Comparison of ENCODE assay signal across 8 mouse cellular contexts in the genomic region with DNA sequence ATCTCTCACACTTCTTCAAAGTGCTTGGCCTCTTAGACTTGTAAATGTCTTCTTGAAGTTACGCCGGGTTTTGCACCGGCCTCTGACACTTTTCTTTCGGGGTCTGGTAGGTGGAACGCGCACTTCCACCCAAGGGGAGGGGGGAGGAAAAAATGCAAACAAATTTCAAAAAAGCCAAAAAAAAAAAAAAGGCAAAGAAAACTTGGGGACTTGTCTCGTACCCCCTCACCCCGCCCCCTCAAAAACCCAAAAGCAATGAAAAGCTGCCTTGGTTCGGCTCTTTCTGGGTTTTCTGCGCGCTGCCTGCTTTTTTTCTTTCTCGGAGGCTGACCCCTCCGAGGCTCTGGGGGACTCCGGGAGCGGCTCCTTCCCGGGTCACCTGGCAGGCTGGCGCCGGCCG. TPM values are rescaled to one million over a fixed set of nuclear protein-coding genes. Genes with fewer than 3 reads are reported as not detected.
DNase-seq lines count a peak whose midpoint lies in the region; ATAC-seq and TF ChIP-seq lines count a peak whose summit lies in the region.

A gene (minus strand): TSS at position 120 of the 400 bp plus-strand sequence.

- TF ChIP-seq CTCF in forebrain, postnatal 0 days (IDR thresholded peaks at IDR 0.05; ENCODE audit: low read depth), result no peak

- in situ Hi-C loops in ES-E14 (cut with MboI; ENCODE audit: low sequenced_read_pairs in 2 of 2, unreplicated experiment in 2 of 2), result no loop called here

- peaks cover 13% of the 10 kb centered on the region for H3K4me1 ChIP-seq in heart, embryonic 16.5 days (ENCODE audit: control insufficient read depth, insufficient read depth, low read length)
- H3K4me1 ChIP-seq in ES-E14 (ENCODE audit: control insufficient read depth in 2 of 2, insufficient read depth in 2 of 2, low read length in 2 of 2, poor library complexity in 1 of 2), result 0 out of 4 replicates have a peak, but pooled peaks cover 0 to 2% of the 10 kb centered on the region in 2 experiments
- H3K4me1 ChIP-seq in forebrain, postnatal 0 days (ENCODE audit: insufficient read depth), result peaks cover 4% of the 10 kb centered on the region; the same call in 1 of the 2 replicates
- peaks cover 20% of the 10 kb centered on the region for H3K4me1 ChIP-seq in limb, embryonic 14.5 days (ENCODE audit: control insufficient read depth, insufficient read depth, low read length)

- H3K9me3 ChIP-seq in heart, embryonic 16.5 days (replicated peaks; ENCODE audit: control insufficient read depth, low read length), result no peaks in the 10 kb centered on the region
- no peaks in the 10 kb centered on the region for H3K9me3 ChIP-seq in ES-E14 (ENCODE audit: control insufficient read depth, insufficient read depth, low read depth, low read length)
- no peaks in the 10 kb centered on the region for H3K9me3 ChIP-seq in forebrain, postnatal 0 days (ENCODE audit: low read length)
- no peaks in the 10 kb centered on the region for H3K9me3 ChIP-seq in limb, embryonic 14.5 days (ENCODE audit: control insufficient read depth, low read length)

- ATAC-seq in heart, embryonic 16.5 days (replicated peaks; ENCODE audit: extremely low read depth, insufficient read depth, low FRiP score), result no peak
- ATAC-seq in forebrain, postnatal 0 days, result no peak
- ATAC-seq in limb, embryonic 14.5 days (ENCODE audit: low FRiP score, low read depth), result no peak; the same call in 1 of the 2 replicates

- no peak for TF ChIP-seq POLR2A in limb, embryonic 14.5 days (IDR thresholded peaks at IDR 0.05; ENCODE audit: borderline replicate concordance, extremely low read depth, insufficient read depth, insufficient read length)

- H3K4me3 ChIP-seq in heart, embryonic 16.5 days (ENCODE audit: low read length), result peak within 1 kb of the TSS; percentile 76
- H3K4me3 ChIP-seq in ES-E14 (ENCODE audit: insufficient read depth in 1 of 2, low read depth in 1 of 2, low read length in 2 of 2, poor library complexity in 1 of 2, severe bottlenecking in 1 of 2), result peak within 1 kb of the TSS; percentile 67 to 78
- peak within 1 kb of the TSS; percentile 75 for H3K4me3 ChIP-seq in forebrain, postnatal 0 days (ENCODE audit: low read depth, low read length)
- H3K4me3 ChIP-seq in limb, embryonic 14.5 days (replicated peaks; ENCODE audit: low read length), result peak within 1 kb of the TSS; percentile 80

- under 1% methylated on average over 19 of the region's 19 CpGs for WGBS in heart, embryonic 16.5 days
- under 1% methylated on average over 19 of the region's 19 CpGs for WGBS in forebrain, postnatal 0 days
- WGBS in limb, embryonic 14.5 days, result 2% methylated on average over 19 of the region's 19 CpGs

- no peaks in the 10 kb centered on the region for H3K36me3 ChIP-seq in heart, embryonic 16.5 days (ENCODE audit: control insufficient read depth, insufficient read depth)
- no peaks in the 10 kb centered on the region for H3K36me3 ChIP-seq in ES-E14 (ENCODE audit: control insufficient read depth, insufficient read depth, low read length, poor library complexity, severe bottlenecking)
- H3K36me3 ChIP-seq in forebrain, postnatal 0 days (ENCODE audit: insufficient read depth), result no peaks in the 10 kb centered on the region
- no peaks in the 10 kb centered on the region for H3K36me3 ChIP-seq in limb, embryonic 14.5 days (ENCODE audit: control insufficient read depth, insufficient read depth, low read length)

- intact Hi-C loops in heart, postnatal 14 days (cut with DNase I), result no loop called here

- no peak for DNase-seq in heart, postnatal 14 days
- DNase-seq in ES-E14 (ENCODE audit: low read depth, low spot score), result no peak
- peak; percentile 30 for DNase-seq in forebrain, postnatal 0 days
- DNase-seq in limb, embryonic 14.5 days (ENCODE audit: low spot score), result no peak
- DNase-seq in adrenal gland, adult 8-10 months, result no peak
- no peak for DNase-seq in c-Kit-positive CD71-positive TER-119-positive erythroid progenitor cells, embryonic 14.5 days (ENCODE audit: low spot score)
- DNase-seq in kidney, postnatal 25 days, result no peak

- H3K4me2 ChIP-seq in heart, embryonic 16.5 days (ENCODE audit: low read depth, low read length), result peak within 1 kb of the TSS; percentile 98
- H3K4me2 ChIP-seq in forebrain, postnatal 0 days (ENCODE audit: low read depth), result peak within 1 kb of the TSS; percentile 88
- peak within 1 kb of the TSS; percentile 95 for H3K4me2 ChIP-seq in limb, embryonic 14.5 days (replicated peaks; ENCODE audit: low read depth, low read length, severe bottlenecking)

- H3K27me3 ChIP-seq in heart, embryonic 16.5 days (ENCODE audit: control insufficient read depth, insufficient read depth, low read length), result peaks cover 47% of the 10 kb centered on the region
- no peaks in the 10 kb centered on the region for H3K27me3 ChIP-seq in forebrain, postnatal 0 days (ENCODE audit: insufficient read depth, low read length)
- H3K27me3 ChIP-seq in limb, embryonic 14.5 days (ENCODE audit: control insufficient read depth, insufficient read depth, low read length), result peaks cover 40% of the 10 kb centered on the region

- H3K9ac ChIP-seq in heart, embryonic 16.5 days (ENCODE audit: low read length), result peak within 1 kb of the TSS; percentile 86
- peak within 1 kb of the TSS; percentile 64 for H3K9ac ChIP-seq in ES-E14 (ENCODE audit: insufficient read depth, low read depth, low read length, poor library complexity, severe bottlenecking)
- H3K9ac ChIP-seq in forebrain, postnatal 0 days, result peak within 1 kb of the TSS; percentile 92
- H3K9ac ChIP-seq in limb, embryonic 14.5 days (ENCODE audit: low read depth, low read length, severe bottlenecking), result peak within 1 kb of the TSS; percentile 79

- H3K27ac ChIP-seq in heart, embryonic 16.5 days (ENCODE audit: low read length), result peak within 1 kb of the TSS; percentile 82
- H3K27ac ChIP-seq in ES-E14 (ENCODE audit: insufficient read depth, low read depth, low read length, poor library complexity, severe bottlenecking), result no peak within 1 kb of the TSS
- H3K27ac ChIP-seq in forebrain, postnatal 0 days (ENCODE audit: low read depth, low read length), result peak within 1 kb of the TSS; percentile 97
- peak within 1 kb of the TSS; percentile 87 for H3K27ac ChIP-seq in limb, embryonic 14.5 days (replicated peaks; ENCODE audit: low read depth, low read length)

TF ChIP-seq in ES-E14, 5 proteins besides CTCF, POLR2A, EP300 and RAD21:
- TF ChIP-seq ZNF384 (IDR thresholded peaks at IDR 0.05; ENCODE audit: low read depth, low read length) (0 out of 2 replicates have a peak, but pooled peaks have one; percentile 44), MAFK (IDR thresholded peaks at IDR 0.05; ENCODE audit: insufficient read depth, low read depth, low read length) (no peak)

RNA-seq across cellular contexts. Expression of the gene that starts here (rescaled TPM):
- polyA plus RNA-seq in heart, embryonic 16.5 days (2015; fragmentation: Nextera tagmentation; extraction: Ambion mirVana), result 6.3 and 9.0 TPM in 2 replicates
- total RNA-seq in heart, postnatal 14 days (2021), result 1 to 10 TPM; 1.2 to 8.6 TPM
- 0.85 and 1.2 TPM in 2 replicates for total RNA-seq in ES-E14 (2012; rRNA removed)
- total RNA-seq in forebrain, postnatal 0 days (2014; rRNA removed), result 103 and 122 TPM in 2 replicates
- 45.4 and 70.1 TPM in 2 replicates for polyA plus RNA-seq in forebrain, postnatal 0 days (2015; fragmentation: Nextera tagmentation; extraction: Ambion mirVana)
- 16.0 and 20.1 TPM in 2 replicates for polyA plus RNA-seq in limb, embryonic 14.5 days (2012; rRNA removed)
- polyA plus RNA-seq in limb, embryonic 14.5 days (2014; fragmentation: Nextera tagmentation; extraction: Ambion mirVana), result 26.4 and 26.7 TPM in 2 replicates
- total RNA-seq in adrenal gland, adult 8-10 months (2022), result under 1 TPM; 0.17 to 0.80 (median 0.55) TPM

Comparison
In these comparisons a context has a peak if more than half of its experiments do, and no peak if none do; other contexts are left out.
1. RNA of the gene that starts here (total RNA-seq): 103 to 122 TPM in forebrain, postnatal 0 days; 1.2 to 8.6 TPM in heart, postnatal 14 days, 0.85 to 1.2 TPM in ES-E14 and 0.17 to 0.80 TPM in adrenal gland, adult 8-10 months; every median in the first group is over 10 times any median in the second.
2. Peak in every context shown above with its lines, with median percentiles within 50 percentile points of each other: H3K4me2 ChIP-seq, H3K4me3 ChIP-seq and H3K9ac ChIP-seq.